Mouse (Mus musculus) lung, adult 2 months (tissue): Measurements from ENCODE around the gene Dusp1. TPM values are rescaled to one million over a fixed set of nuclear protein-coding genes. Genes with fewer than 3 reads are reported as not detected.

Experiments
- DNase-seq: peaks from one replicate; pipeline ENCODE4 v3.0.0; 2022
- H3K4me1 ChIP-seq: fragments of 200-500 bp; 2 replicates; pipeline ENCODE4 v1.6.1; 2011; ENCODE audit warnings: low read length; ENCODE audit not compliant: control insufficient read depth, insufficient read depth
- H3K4me3 ChIP-seq: fragments of 200-500 bp; replicated peaks from 2 replicates; pipeline ENCODE3; 2011; ENCODE audit warnings: low read depth, mild to moderate bottlenecking, control low read depth, low read length; ENCODE audit errors: extremely low read depth
- CTCF ChIP-seq: fragments of 200-500 bp; IDR thresholded peaks from 2 replicates; pipeline ENCODE4 v1.5.1; 2011; ENCODE audit warnings: mild to moderate bottlenecking, low read length, control low read depth; ENCODE audit not compliant: insufficient read depth
- POLR2A ChIP-seq: fragments of 200-500 bp; IDR thresholded peaks from 2 replicates; pipeline ENCODE4 v1.6.1; 2011; ENCODE audit warnings: low read depth, mild to moderate bottlenecking, control low read depth, low read length, borderline replicate concordance; ENCODE audit errors: extremely low read depth
- WGBS: fragments of 180-500 bp; shearing (Covaris S2); methylation state at CpG from one replicate; pipeline ENCODE4 v1.1.7; 2018; 5-methylcytosine and 5-hydroxymethylcytosine counted together
- polyA plus RNA-seq: library from polyadenylated mRNA; depleted of rRNA; stranded (reverse); fragments of >200 nt; gene quantifications from 2 replicates; pipeline ENCODE4 v1.2.3, GENCODE M21; 2012

Gene Dusp1
- polyA plus RNA-seq, 1 experiment = 233 TPM

- Histone ChIP-seq H3K4me1 (0 out of 2 replicates have a peak, but pooled peaks cover 5% of the 10 kb centered on the region), H3K4me3 (no peak overlapping the region)
- TF ChIP-seq CTCF = no peak
- no peak for TF ChIP-seq POLR2A
- 45% methylated on average over 3 of the region's 3 CpGs for WGBS
- DNase-seq = no peak
Observed at GRCm38 (mm10) chr17:26514581-26515030, 47.3 kb downstream of the Dusp1 start.

- H3K4me1 ChIP-seq = 0 out of 2 replicates have a peak, but pooled peaks cover 8% of the 10 kb centered on the region
- no peak overlapping the region for H3K4me3 ChIP-seq
- DNase-seq = no peak
- WGBS = 78% methylated on average over 6 of the region's 6 CpGs
- no peak for TF ChIP-seq POLR2A
Observed at GRCm38 (mm10) chr17:26513459-26514290, 48.3 kb downstream of the Dusp1 start.

GRCm38 (mm10) chr17:26512961-26513360, 49.0 kb downstream of the Dusp1 start:
- Histone ChIP-seq H3K4me3 (no peak overlapping the region), H3K4me1 (0 out of 2 replicates have a peak, but pooled peaks cover 8% of the 10 kb centered on the region)
- 48% methylated on average over 7 of the region's 7 CpGs for WGBS
- DNase-seq = no peak
- no peak for TF ChIP-seq CTCF
- TF ChIP-seq POLR2A = no peak

- DNase-seq = no peak
- Histone ChIP-seq H3K4me1 (0 out of 2 replicates have a peak, but pooled peaks cover 8% of the 10 kb centered on the region), H3K4me3 (no peak overlapping the region)
- WGBS = 61% methylated on average over 7 of the region's 7 CpGs
- TF ChIP-seq POLR2A = no peak
- no peak for TF ChIP-seq CTCF
Observed at GRCm38 (mm10) chr17:26511816-26512774, 49.8 kb downstream of the Dusp1 start.

- no peak for DNase-seq
- Histone ChIP-seq H3K4me3 (no peak overlapping the region), H3K4me1 (0 out of 2 replicates have a peak, but pooled peaks cover 8% of the 10 kb centered on the region)
- 77% methylated on average over 4 of the region's 4 CpGs for WGBS
- TF ChIP-seq CTCF = no peak
- no peak for TF ChIP-seq POLR2A
Observed at GRCm38 (mm10) chr17:26511256-26511655, 50.7 kb downstream of the Dusp1 start.

GRCm38 (mm10) chr17:26510146-26511045, 51.5 kb downstream of the Dusp1 start:
- no peak for DNase-seq
- WGBS = 81% methylated on average over 15 of the region's 15 CpGs
- peaks cover 8% of the 10 kb centered on the region; the same call in 1 of the 2 replicates for H3K4me1 ChIP-seq
- no peak overlapping the region for H3K4me3 ChIP-seq
- TF ChIP-seq CTCF (no peak), POLR2A (no peak)

GRCm38 (mm10) chr17:26508961-26509771, 52.8 kb downstream of the Dusp1 start:
- Histone ChIP-seq H3K4me1 (peaks cover 16% of the 10 kb centered on the region; the same call in 1 of the 2 replicates), H3K4me3 (peak overlapping the region; percentile 75)
- TF ChIP-seq CTCF = peak; percentile 74
- TF ChIP-seq POLR2A = no peak; the same call in 1 of the 2 replicates
- 19% methylated on average over 25 of the region's 25 CpGs for WGBS
- DNase-seq = peak; percentile 71

GRCm38 (mm10) chr17:26508345-26508960, 53.5 kb downstream of the Dusp1 start:
- Histone ChIP-seq H3K4me1 (peaks cover 22% of the 10 kb centered on the region), H3K4me3 (peak overlapping the region; percentile 93)
- WGBS = under 1% methylated on average over 58 of the region's 58 CpGs
- TF ChIP-seq POLR2A (peak; percentile 99), CTCF (0 out of 2 replicates have a peak, but pooled peaks have one; percentile 7)
- peak; percentile 96 for DNase-seq

- peaks cover 25% of the 10 kb centered on the region for H3K4me1 ChIP-seq
Observed at GRCm38 (mm10) chr17:26507966-26508344, 54.0 kb downstream of the Dusp1 start.

More at GRCm38 (mm10) chr17:26507966-26508344, 54.0 kb downstream of the Dusp1 start:
- peak overlapping the region; percentile 93 for H3K4me3 ChIP-seq
- TF ChIP-seq POLR2A (peak; percentile 34; the same call in 1 of the 2 replicates), CTCF (peak; percentile 55)
- under 1% methylated on average over 46 of the region's 46 CpGs for WGBS
- DNase-seq = peak; percentile 78
